Mouse (Mus musculus) lung, adult 2 months (tissue): ENCODE measurements around the gene Lrrc3c.

Experiments used
- CTCF ChIP-seq: fragments of 200-500 bp; IDR thresholded peaks from 2 replicates; pipeline ENCODE4 v1.5.1; 2011; ENCODE audit warnings: mild to moderate bottlenecking, low read length, control low read depth; ENCODE audit not compliant: insufficient read depth
- POLR2A ChIP-seq: fragments of 200-500 bp; IDR thresholded peaks from 2 replicates; pipeline ENCODE4 v1.6.1; 2011; ENCODE audit warnings: low read depth, mild to moderate bottlenecking, control low read depth, low read length, borderline replicate concordance; ENCODE audit errors: extremely low read depth

DNA sequence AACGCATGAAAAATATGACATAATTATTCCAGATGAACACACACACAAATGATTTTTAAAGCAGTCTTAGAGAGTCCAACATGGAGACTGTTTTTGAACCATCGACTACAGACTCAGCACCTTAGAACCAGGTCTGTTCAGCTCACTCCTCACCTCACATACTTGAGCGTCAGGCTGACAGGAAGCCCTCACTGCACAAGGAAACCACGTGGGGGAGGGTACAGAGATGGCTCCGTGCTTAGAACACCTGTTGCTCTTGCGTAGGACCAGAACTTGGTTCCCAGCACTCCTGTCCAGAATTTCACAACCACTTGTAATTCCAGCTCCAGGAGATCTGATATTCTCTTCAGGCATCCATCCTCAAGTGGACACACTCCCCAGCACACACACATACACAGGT is 3.1 kb upstream of the Lrrc3c start:
- no peak for TF ChIP-seq CTCF
- TF ChIP-seq POLR2A, result no peak
